9 mouse cellular contexts compared by ENCODE assay signal in the genomic region with DNA sequence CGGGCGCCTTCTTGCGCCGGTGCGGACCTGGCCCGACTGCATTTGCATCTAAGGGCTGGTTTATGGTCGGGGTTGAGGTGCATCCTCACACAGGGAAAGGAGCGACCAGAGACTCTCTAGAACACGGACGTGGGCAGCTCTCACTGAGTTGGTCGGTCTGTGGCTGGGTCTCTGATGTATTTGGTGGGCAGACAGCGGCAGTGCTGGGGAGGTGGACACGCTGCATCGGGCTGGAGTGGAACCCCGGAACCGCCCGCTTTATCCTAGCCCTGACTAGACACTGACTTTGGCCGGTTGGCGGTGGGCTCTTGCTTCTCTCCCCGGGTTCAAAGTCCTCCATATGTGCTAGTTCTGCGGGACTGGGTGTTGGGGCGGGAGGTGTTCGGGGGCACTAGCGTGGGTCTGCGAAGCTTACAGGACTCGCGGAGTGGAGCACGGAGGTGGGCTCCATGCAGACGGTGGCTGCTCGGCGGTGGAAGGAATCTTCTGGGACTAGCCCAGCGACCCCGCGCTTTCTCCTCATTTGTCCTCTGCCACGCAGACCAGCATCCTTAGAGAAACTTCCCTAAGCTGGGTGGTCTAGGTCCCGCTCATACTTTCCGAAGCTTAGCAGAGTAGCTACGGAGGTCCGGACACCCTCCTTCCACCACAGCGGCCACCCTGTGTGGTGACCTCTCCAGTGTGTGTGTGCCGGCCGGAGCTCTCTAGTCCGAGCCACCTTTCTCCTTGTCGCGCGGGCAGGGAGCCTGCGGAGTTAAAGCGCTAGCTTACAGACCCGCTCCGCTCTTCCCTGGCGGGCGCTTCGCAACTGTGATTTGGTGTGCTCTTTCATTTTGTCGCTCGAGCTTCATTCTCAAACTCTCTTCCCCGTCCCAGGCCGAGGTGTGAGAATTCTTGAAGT. TPM values are rescaled to one million over a fixed set of nuclear protein-coding genes. Genes with fewer than 3 reads are reported as not detected.
A peak's percentile ranks its signal among the peaks of the same experiment; 100 is the strongest.
DNase-seq lines count a peak whose midpoint lies in the region; ATAC-seq and TF ChIP-seq lines count a peak whose summit lies in the region.
"Had no signal": no experiment of that assay in that cellular context is flagged by ENCODE, and none has a peak within 500 bp of the region (broad histone marks: within the 10 kb centered on the region; RNA-seq: fewer than 3 reads in every experiment).

No protein-coding gene starts in this region.

- TF ChIP-seq CTCF in forebrain, postnatal 0 days (IDR thresholded peaks at IDR 0.05; ENCODE audit: low read depth): no peak

- no peaks in the 10 kb centered on the region for H3K36me3 ChIP-seq in forebrain, postnatal 0 days (ENCODE audit: insufficient read depth)
- H3K36me3 ChIP-seq in intestine, embryonic 14.5 days (ENCODE audit: control insufficient read depth, insufficient read depth, low read length): no peaks in the 10 kb centered on the region

- peaks cover 13% of the 10 kb centered on the region for H3K27me3 ChIP-seq in forebrain, postnatal 0 days (ENCODE audit: insufficient read depth, low read length)
- peaks cover 18% of the 10 kb centered on the region for H3K27me3 ChIP-seq in intestine, embryonic 14.5 days (replicated peaks; ENCODE audit: control insufficient read depth, insufficient read depth, low read length)

- peak overlapping the region; percentile 48 for H3K4me3 ChIP-seq in forebrain, postnatal 0 days (ENCODE audit: low read depth, low read length)
- H3K4me3 ChIP-seq in intestine, embryonic 14.5 days (ENCODE audit: low read depth, low read length): peak overlapping the region; percentile 44

- peaks cover 9% of the 10 kb centered on the region; the same call in 1 of the 2 replicates for H3K4me1 ChIP-seq in forebrain, postnatal 0 days (ENCODE audit: insufficient read depth)
- H3K4me1 ChIP-seq in intestine, embryonic 14.5 days (replicated peaks; ENCODE audit: control insufficient read depth, insufficient read depth, low read length): peaks cover 4% of the 10 kb centered on the region; the same call in 1 of the 2 replicates

- H3K4me2 ChIP-seq in forebrain, postnatal 0 days (ENCODE audit: low read depth): peak overlapping the region; percentile 96
- peak overlapping the region; percentile 71 for H3K4me2 ChIP-seq in intestine, embryonic 14.5 days (ENCODE audit: low read length)

- H3K9me3 ChIP-seq in forebrain, postnatal 0 days (ENCODE audit: low read length): no peaks in the 10 kb centered on the region
- H3K9me3 ChIP-seq in intestine, embryonic 14.5 days (ENCODE audit: control insufficient read depth, low read length): no peaks in the 10 kb centered on the region

- DNase-seq in heart, adult 18-20 months: peak; percentile 21 to 46
- no peak for DNase-seq in heart, adult 8-10 months (ENCODE audit: low spot score)
- DNase-seq in adrenal gland, postnatal 36 days: peak; percentile 58 to 60
- DNase-seq in forebrain, postnatal 0 days: peak; percentile 54
- peak; percentile 78 for DNase-seq in intestine, embryonic 14.5 days (ENCODE audit: low spot score)
- peak; percentile 21 to 22 for DNase-seq in lung, adult 18-20 months
- DNase-seq in neural tube, embryonic 10.5 days (ENCODE audit: extremely low spot score, low spot score): peak; percentile 74
- DNase-seq in thymus, postnatal 25 days: peak; percentile 8

- peak; percentile 36; the same call in 1 of the 2 replicates for ATAC-seq in forebrain, postnatal 0 days
- peak; percentile 53; the same call in 1 of the 2 replicates for ATAC-seq in intestine, embryonic 14.5 days (replicated peaks; ENCODE audit: low FRiP score, low TSS enrichment, low read depth)

- under 1% methylated on average over 57 of the region's 57 CpGs for WGBS in forebrain, postnatal 0 days
- WGBS in intestine, embryonic 14.5 days: 1% methylated on average over 57 of the region's 57 CpGs

- peak overlapping the region; percentile 35; the same call in 1 of the 2 replicates for H3K9ac ChIP-seq in forebrain, postnatal 0 days
- H3K9ac ChIP-seq in intestine, embryonic 14.5 days (ENCODE audit: low read length): peak overlapping the region; percentile 45

- H3K27ac ChIP-seq in forebrain, postnatal 0 days (ENCODE audit: low read depth, low read length): no peak overlapping the region
- H3K27ac ChIP-seq in intestine, embryonic 14.5 days (ENCODE audit: low read depth): no peak overlapping the region

RNA-seq across cellular contexts. Expression of a gene that starts 1.0 kb away (rescaled TPM):
- total RNA-seq in heart, adult 18-20 months (2021): 1 to 10 TPM; 2.7 to 4.3 TPM
- total RNA-seq in heart, adult 8-10 months (2022): 1 to 10 TPM; 2.3 to 4.1 (median 3.9) TPM
- total RNA-seq in adrenal gland, postnatal 36 days (2021): 1 to 10 TPM; 1.1 to 1.8 TPM
- 15.8 and 24.2 TPM in 2 replicates for total RNA-seq in forebrain, postnatal 0 days (2014; rRNA removed)
- 5.5 and 6.1 TPM in 2 replicates for polyA plus RNA-seq in forebrain, postnatal 0 days (2015; fragmentation: Nextera tagmentation; extraction: Ambion mirVana)
- polyA plus RNA-seq in intestine, embryonic 14.5 days (2014; fragmentation: Nextera tagmentation; extraction: Ambion mirVana): 2.2 and 2.4 TPM in 2 replicates
- polyA plus RNA-seq: Patski had no signal
